Mouse (Mus musculus) ZHBTc4 (cell line): ENCODE data around the gene Nt5c3.
A peak's percentile ranks its signal among the peaks of the same experiment; 100 is the strongest.

Source experiments
- DNase-seq: peaks from one replicate; pipeline ENCODE4 v3.0.0-alpha.2; 2011; ENCODE audit warnings: low read depth, low spot score

Nt5c3 gene

GRCm38 (mm10) chr6:56837166-56837565 lies 86.6 kb downstream of the Nt5c3 start:
- DNase-seq: peak; percentile 88

DNA sequence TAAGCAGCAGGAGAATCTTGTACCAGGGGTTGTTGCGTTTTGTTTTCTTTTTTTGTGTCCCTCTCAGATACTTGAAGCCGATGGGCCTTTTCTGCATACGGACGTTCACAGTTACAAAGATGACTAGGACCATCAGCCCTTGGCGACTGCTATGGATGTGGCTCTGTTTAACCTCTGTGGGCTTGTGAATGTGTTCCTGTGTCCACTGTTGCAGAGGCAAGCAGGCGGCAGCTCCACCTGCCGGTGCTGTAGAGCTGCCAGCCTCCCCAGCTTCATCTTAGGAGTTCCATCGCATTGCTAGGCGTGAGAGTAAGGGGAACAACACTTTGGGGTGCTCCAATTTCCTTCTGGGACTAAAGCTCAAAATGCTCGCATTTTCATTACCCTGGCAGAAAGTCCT lies 88.2 kb downstream of the Nt5c3 start:
- peak; percentile 75 for DNase-seq

GRCm38 (mm10) chr6:56834769-56835168 lies 89.0 kb downstream of the Nt5c3 start:
- DNase-seq: peak; percentile 49

DNA sequence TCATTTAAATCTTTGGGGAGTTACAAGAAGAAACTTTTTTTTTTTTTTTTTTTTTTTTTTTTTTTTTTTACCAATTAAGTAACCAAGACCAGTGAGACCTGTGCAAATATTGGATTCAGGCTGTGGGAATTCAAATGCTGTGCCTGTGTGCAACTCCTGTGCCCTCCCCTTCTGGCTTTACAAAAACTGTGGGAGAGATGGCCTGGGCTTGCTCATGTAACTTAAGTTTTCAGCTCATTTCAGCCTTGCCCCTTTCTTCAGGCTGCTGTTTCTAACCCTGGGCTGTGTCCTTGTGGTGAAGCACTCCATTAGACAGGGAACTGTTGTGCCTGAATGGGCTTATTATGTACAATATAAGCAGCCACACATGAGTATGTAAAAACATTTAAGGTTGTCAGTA lies 90.9 kb downstream of the Nt5c3 start:
- DNase-seq: peak; percentile 50

DNA sequence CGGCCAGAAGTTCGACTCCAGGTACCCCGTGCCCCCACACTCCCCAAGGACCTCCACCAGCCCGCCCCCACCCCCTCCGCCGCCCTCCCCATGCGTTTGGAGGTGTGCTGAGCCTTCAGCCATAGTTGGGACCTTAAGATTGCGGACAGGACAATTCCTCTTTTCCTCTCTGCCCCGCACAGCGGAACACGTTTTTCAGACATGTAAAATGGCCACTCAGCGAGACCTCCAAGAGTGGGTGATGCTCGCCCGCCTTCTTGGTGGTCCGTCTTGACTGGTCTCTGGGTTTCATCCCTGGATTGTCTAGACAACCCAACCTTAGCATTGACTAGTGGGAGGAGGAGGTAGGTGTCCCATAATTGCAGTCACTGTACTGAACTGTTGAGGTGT lies 91.3 kb downstream of the Nt5c3 start:
- DNase-seq: peak; percentile 37
